Mouse (Mus musculus): ENCODE data around the gene Sfta2.

DNA sequence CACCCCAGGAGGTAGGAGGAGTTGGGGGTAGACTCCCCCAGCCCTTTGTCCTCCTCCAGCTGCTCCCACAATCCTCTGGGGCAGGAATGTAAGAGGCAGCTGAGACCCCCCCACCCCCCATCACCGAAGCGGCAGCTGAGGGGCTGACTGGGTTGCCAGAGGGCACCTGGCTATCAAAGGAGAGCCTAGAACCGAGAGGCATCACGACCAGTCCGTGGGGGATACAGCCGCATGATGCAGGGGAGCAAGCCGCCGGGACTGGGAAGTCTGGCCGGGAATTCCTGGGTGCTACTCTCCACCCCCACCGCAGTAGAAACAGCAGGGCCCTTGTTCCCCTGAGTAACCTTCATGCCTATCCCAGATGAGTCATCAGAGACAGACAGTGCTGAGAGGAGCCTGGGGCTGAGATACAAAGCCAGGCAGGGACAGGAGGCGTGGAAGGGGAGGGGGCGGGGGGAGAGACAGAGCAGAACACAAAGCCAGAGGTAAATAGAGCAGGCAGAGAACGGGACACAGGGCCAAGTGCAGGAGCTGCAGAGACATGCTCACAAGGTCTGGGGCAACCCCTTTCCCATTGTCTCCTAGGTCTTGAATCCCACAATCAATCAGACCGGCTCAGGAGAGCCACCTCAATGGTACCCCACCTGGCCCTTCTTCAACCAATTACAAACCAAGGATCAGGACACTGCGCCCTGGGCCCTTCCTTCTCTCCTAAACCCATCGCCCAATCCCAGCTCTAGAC is 96.6 kb downstream of the Sfta2 start:
- no peak for TF ChIP-seq CTCF (IDR thresholded peaks at IDR 0.05; ENCODE audit: insufficient read depth, low read depth, low read length)
- TF ChIP-seq POLR2A (IDR thresholded peaks at IDR 0.05; ENCODE audit: insufficient read depth, low read depth, low read length): no peak
